Mouse (Mus musculus): Measurements from ENCODE around the gene Dclk1. TPM values are rescaled to one million over a fixed set of nuclear protein-coding genes. Genes with fewer than 3 reads are reported as not detected.

The Dclk1 gene
- polyA plus RNA-seq, 2 experiments: 23.3 to 66.2 TPM

GRCm38 (mm10) chr3:55206413-55206812 is 35.8 kb upstream of the Dclk1 start:
- H3K9ac ChIP-seq (ENCODE audit: low read depth, low read length, severe bottlenecking): no peak overlapping the region
- H3K27ac ChIP-seq (replicated peaks; ENCODE audit: low read depth, low read length): no peak overlapping the region
- H3K4me1 ChIP-seq (ENCODE audit: control insufficient read depth, insufficient read depth, low read length): no peaks in the 10 kb centered on the region
- H3K4me2 ChIP-seq (replicated peaks; ENCODE audit: low read depth, low read length, severe bottlenecking): no peak overlapping the region
- no peaks in the 10 kb centered on the region for H3K9me3 ChIP-seq (ENCODE audit: control insufficient read depth, low read length)
- no peak overlapping the region for H3K4me3 ChIP-seq (replicated peaks; ENCODE audit: low read length)
- no peaks in the 10 kb centered on the region for H3K36me3 ChIP-seq (ENCODE audit: control insufficient read depth, insufficient read depth, low read length)
- ATAC-seq (ENCODE audit: low FRiP score, low read depth) (no peak), DNase-seq (ENCODE audit: low spot score) (no peak)
- TF ChIP-seq POLR2A (IDR thresholded peaks at IDR 0.05; ENCODE audit: borderline replicate concordance, extremely low read depth, insufficient read depth, insufficient read length): no peak
- no peaks in the 10 kb centered on the region for H3K27me3 ChIP-seq (ENCODE audit: control insufficient read depth, insufficient read depth, low read length)
- WGBS: 98% methylated on average over 2 of the region's 2 CpGs

- 42% methylated on average over 6 of the region's 6 CpGs for WGBS
- H3K4me2 ChIP-seq (replicated peaks; ENCODE audit: low read depth, low read length, severe bottlenecking): no peak overlapping the region
- no peak overlapping the region for H3K9ac ChIP-seq (ENCODE audit: low read depth, low read length, severe bottlenecking)
- ATAC-seq (ENCODE audit: low FRiP score, low read depth) (0 out of 2 replicates have a peak, but pooled peaks have one; percentile 23), DNase-seq (ENCODE audit: low spot score) (no peak)
- H3K4me1 ChIP-seq (ENCODE audit: control insufficient read depth, insufficient read depth, low read length): no peaks in the 10 kb centered on the region
- H3K9me3 ChIP-seq (ENCODE audit: control insufficient read depth, low read length): no peaks in the 10 kb centered on the region
- H3K27me3 ChIP-seq (ENCODE audit: control insufficient read depth, insufficient read depth, low read length): no peaks in the 10 kb centered on the region
- no peak for TF ChIP-seq POLR2A (IDR thresholded peaks at IDR 0.05; ENCODE audit: borderline replicate concordance, extremely low read depth, insufficient read depth, insufficient read length)
- no peaks in the 10 kb centered on the region for H3K36me3 ChIP-seq (ENCODE audit: control insufficient read depth, insufficient read depth, low read length)
- no peak overlapping the region for H3K27ac ChIP-seq (replicated peaks; ENCODE audit: low read depth, low read length)
- H3K4me3 ChIP-seq (replicated peaks; ENCODE audit: low read length): no peak overlapping the region
Observed at GRCm38 (mm10) chr3:55207665-55208064, 34.5 kb upstream of the Dclk1 start.

GRCm38 (mm10) chr3:55212254-55212653 is 29.9 kb upstream of the Dclk1 start:
- Histone ChIP-seq H3K4me1 (ENCODE audit: control insufficient read depth, insufficient read depth, low read length) (peaks cover 8% of the 10 kb centered on the region; the same call in 1 of the 2 replicates), H3K27ac (replicated peaks; ENCODE audit: low read depth, low read length) (no peak overlapping the region), H3K9me3 (ENCODE audit: control insufficient read depth, low read length) (no peaks in the 10 kb centered on the region), H3K9ac (ENCODE audit: low read depth, low read length, severe bottlenecking) (no peak overlapping the region), H3K36me3 (ENCODE audit: control insufficient read depth, insufficient read depth, low read length) (no peaks in the 10 kb centered on the region), H3K4me2 (replicated peaks; ENCODE audit: low read depth, low read length, severe bottlenecking) (no peak overlapping the region), H3K27me3 (ENCODE audit: control insufficient read depth, insufficient read depth, low read length) (no peaks in the 10 kb centered on the region), H3K4me3 (replicated peaks; ENCODE audit: low read length) (no peak overlapping the region)
- WGBS: 36% methylated on average over 2 of the region's 2 CpGs
- no peak for DNase-seq (ENCODE audit: low spot score)
- no peak for TF ChIP-seq POLR2A (IDR thresholded peaks at IDR 0.05; ENCODE audit: borderline replicate concordance, extremely low read depth, insufficient read depth, insufficient read length)
- ATAC-seq (ENCODE audit: low FRiP score, low read depth): no peak

- DNase-seq (ENCODE audit: low spot score): peak; percentile 61
Observed at GRCm38 (mm10) chr3:55213785-55214184, 28.4 kb upstream of the Dclk1 start.

GRCm38 (mm10) chr3:55214413-55214812 is 27.8 kb upstream of the Dclk1 start:
- Histone ChIP-seq H3K9me3 (ENCODE audit: control insufficient read depth, low read length) (no peaks in the 10 kb centered on the region), H3K4me3 (replicated peaks; ENCODE audit: low read length) (no peak overlapping the region), H3K36me3 (ENCODE audit: control insufficient read depth, insufficient read depth, low read length) (no peaks in the 10 kb centered on the region), H3K4me1 (ENCODE audit: control insufficient read depth, insufficient read depth, low read length) (peaks cover 8% of the 10 kb centered on the region; the same call in 1 of the 2 replicates), H3K27ac (replicated peaks; ENCODE audit: low read depth, low read length) (peak overlapping the region; percentile 23; the same call in 1 of the 2 replicates), H3K4me2 (replicated peaks; ENCODE audit: low read depth, low read length, severe bottlenecking) (no peak overlapping the region), H3K27me3 (ENCODE audit: control insufficient read depth, insufficient read depth, low read length) (no peaks in the 10 kb centered on the region), H3K9ac (ENCODE audit: low read depth, low read length, severe bottlenecking) (no peak overlapping the region)
- no peak for ATAC-seq (ENCODE audit: low FRiP score, low read depth)
- TF ChIP-seq POLR2A (IDR thresholded peaks at IDR 0.05; ENCODE audit: borderline replicate concordance, extremely low read depth, insufficient read depth, insufficient read length): no peak
- peak; percentile 75 for DNase-seq (ENCODE audit: low spot score)
- 66% methylated on average over 6 of the region's 6 CpGs for WGBS

More at GRCm38 (mm10) chr3:55213785-55214184, 28.4 kb upstream of the Dclk1 start:
- no peaks in the 10 kb centered on the region for H3K27me3 ChIP-seq (ENCODE audit: control insufficient read depth, insufficient read depth, low read length)
- H3K9ac ChIP-seq (ENCODE audit: low read depth, low read length, severe bottlenecking): no peak overlapping the region
- no peak for TF ChIP-seq POLR2A (IDR thresholded peaks at IDR 0.05; ENCODE audit: borderline replicate concordance, extremely low read depth, insufficient read depth, insufficient read length)
- no peak overlapping the region for H3K4me2 ChIP-seq (replicated peaks; ENCODE audit: low read depth, low read length, severe bottlenecking)
- 44% methylated on average over 4 of the region's 4 CpGs for WGBS
- peak; percentile 47 for ATAC-seq (ENCODE audit: low FRiP score, low read depth)
- no peaks in the 10 kb centered on the region for H3K9me3 ChIP-seq (ENCODE audit: control insufficient read depth, low read length)
- no peak overlapping the region for H3K4me3 ChIP-seq (replicated peaks; ENCODE audit: low read length)
- H3K27ac ChIP-seq (replicated peaks; ENCODE audit: low read depth, low read length): peak overlapping the region; percentile 23
- H3K36me3 ChIP-seq (ENCODE audit: control insufficient read depth, insufficient read depth, low read length): no peaks in the 10 kb centered on the region
- H3K4me1 ChIP-seq (ENCODE audit: control insufficient read depth, insufficient read depth, low read length): peaks cover 8% of the 10 kb centered on the region; the same call in 1 of the 2 replicates

Data from limb, embryonic 14.5 days (tissue).